Mouse (Mus musculus) Patski (cell line): Measurements from ENCODE around the gene Adora2a. TPM values are rescaled to one million over a fixed set of nuclear protein-coding genes. Genes with fewer than 3 reads are reported as not detected.
"Not testable (repeated sequence)": the region's sequence is repeated elsewhere in the genome, so short reads cannot be mapped to it uniquely, and the experiment has no call there.

Experiments used
- ATAC-seq: fragments of 100-300 bp; one replicate; pipeline ENCODE4 v1.8.0; 2021
- CTCF ChIA-PET: fragments of 350-600 bp; sonication (Branson Sonifier 250); formaldehyde crosslinking; loops from one replicate; lab custom pipeline; 2022; ENCODE audit warnings: inconsistent platforms; lab: Charles Lee
- POLR2A ChIA-PET: fragments of 350-600 bp; sonication (Branson Sonifier 250); formaldehyde crosslinking; loops from one replicate; lab custom pipeline; 2022; ENCODE audit warnings: antibody characterized with exemption, inconsistent platforms; lab: Charles Lee
- DNase-seq: peaks from one replicate; pipeline ENCODE4 v3.0.0-alpha.2; 2011; ENCODE audit warnings: low read depth, low spot score
- H3K27me3 ChIP-seq: fragments of 371-371 bp; one replicate; pipeline ENCODE4 v1.5.1; 2021
- CTCF ChIP-seq: fragments of 100-300 bp; IDR thresholded peaks from one replicate; pipeline ENCODE4 v1.5.1; 2021
- in situ Hi-C: fragments of 300-500 bp; cut with MboI; formaldehyde crosslinking; loops from 3 replicates; pipeline ENCODE4 v1.11.1; 2018; ENCODE audit warnings: low pct_unique_long_range_greater_than_20kb, mixed read lengths
- polyA plus RNA-seq: library from polyadenylated mRNA; unstranded; gene quantifications from one replicate; pipeline ENCODE4 v1.2.3, GENCODE M21; 2021

Adora2a gene
- polyA plus RNA-seq, 1 experiment from 2014 or later: 0.83 TPM

GRCm38 (mm10) chr10:75365231-75365633 lies 48.6 kb downstream of the Adora2a start:
- ChIA-PET POLR2A (no interaction called here), CTCF (interaction anchor here (1.5 to 1.7 kb wide), 2 partner anchors 14 to 114 kb away, joined by 3 to 4 read pairs; no protein-coding TSS in a partner anchor)
- TF ChIP-seq CTCF: no peak
- in situ Hi-C loops: no loop called here
- H3K27me3 ChIP-seq: peaks cover 7% of the 10 kb centered on the region
- DNase-seq: no peak
- ATAC-seq: no peak

- DNase-seq, H3K27me3 ChIP-seq, CTCF ChIA-PET, POLR2A ChIA-PET, ATAC-seq, in situ Hi-C loops: not testable (repeated sequence)
These were observed 57.1 kb downstream of the Adora2a start for GRCm38 (mm10) chr10:75373655-75374351.

- ChIA-PET POLR2A (no interaction called here), CTCF (interaction anchor here (1.1 to 1.3 kb wide), 3 partner anchors 9 to 17 kb away, joined by 3 to 4 read pairs (median 4); no protein-coding TSS in a partner anchor)
- ATAC-seq: peak; percentile 98
- no peak for TF ChIP-seq CTCF
- H3K27me3 ChIP-seq: no peaks in the 10 kb centered on the region
- DNase-seq: peak; percentile 62
- in situ Hi-C loops: loop anchor here (5.0 kb wide), 1 partner anchor 41 kb away; no protein-coding TSS in a partner anchor
These were observed 62.0 kb downstream of the Adora2a start for GRCm38 (mm10) chr10:75378688-75379087.

Other genes starting within 250 kb of the Adora2a start
- gene Specc1l, start 104.8 kb upstream of the Adora2a start, polyA plus RNA-seq: 45.8 TPM
- not detected for gene Upb1, start 84.2 kb downstream of the Adora2a start, polyA plus RNA-seq
- gene Snrpd3, start 200.7 kb downstream of the Adora2a start, polyA plus RNA-seq: 203 TPM
- 19.7 TPM for gene Gucd1, start 201.1 kb downstream of the Adora2a start, polyA plus RNA-seq
- 2.0 TPM for gene Lrrc75b, start 243.5 kb downstream of the Adora2a start, polyA plus RNA-seq
- 2.1 TPM for gene Ggt1, start 244.7 kb downstream of the Adora2a start, polyA plus RNA-seq